Mouse (Mus musculus) ES-Bruce4 (cell line): ENCODE measurements around the gene Gabrb3. TPM values are rescaled to one million over a fixed set of nuclear protein-coding genes. Genes with fewer than 3 reads are reported as not detected.
"Not testable (repeated sequence)": the region's sequence is repeated elsewhere in the genome, so short reads cannot be mapped to it uniquely, and the experiment has no call there.

Experiments
- H3K27ac ChIP-seq: 2 replicates; pipeline ENCODE4 v1.5.1; 2012; ENCODE audit warnings: low read length, inconsistent platforms; ENCODE audit not compliant: insufficient read depth
- H3K27me3 ChIP-seq: 2 replicates; pipeline ENCODE4 v1.6.1; 2012; ENCODE audit warnings: mild to moderate bottlenecking, low read length, inconsistent platforms; ENCODE audit not compliant: control insufficient read depth, poor library complexity, insufficient read depth, severe bottlenecking
- H3K36me3 ChIP-seq: 2 replicates; pipeline ENCODE4 v1.6.1; 2012; ENCODE audit warnings: inconsistent platforms, mild to moderate bottlenecking, low read length, moderate library complexity; ENCODE audit not compliant: control insufficient read depth, poor library complexity, insufficient read depth, severe bottlenecking
- H3K4me1 ChIP-seq: one replicate; pipeline ENCODE4 v1.8.1; 2011; ENCODE audit warnings: low read length; ENCODE audit not compliant: control insufficient read depth, insufficient read depth
- H3K4me3 ChIP-seq: 2 replicates; pipeline ENCODE4 v1.5.1; 2011; ENCODE audit warnings: low read depth, mild to moderate bottlenecking, low read length
- H3K9ac ChIP-seq: 2 replicates; pipeline ENCODE4 v1.6.1; 2012; ENCODE audit warnings: low read depth, mild to moderate bottlenecking, inconsistent platforms; ENCODE audit not compliant: poor library complexity, severe bottlenecking
- H3K9me3 ChIP-seq: replicated peaks from 2 replicates; pipeline ENCODE4 v1.6.1; 2012; ENCODE audit warnings: mild to moderate bottlenecking, low read length, inconsistent platforms; ENCODE audit not compliant: control insufficient read depth, poor library complexity, insufficient read depth, severe bottlenecking
- CTCF ChIP-seq: IDR thresholded peaks from one replicate; pipeline ENCODE4 v1.8.1; 2011; ENCODE audit warnings: low read depth, low read length
- EP300 ChIP-seq: IDR thresholded peaks from 2 replicates; pipeline ENCODE4 v1.6.1; 2011; ENCODE audit warnings: low read depth, low read length; ENCODE audit not compliant: insufficient read depth
- POLR2A ChIP-seq: IDR thresholded peaks from one replicate; pipeline ENCODE4 v1.8.1; 2011; ENCODE audit warnings: low read length; ENCODE audit not compliant: insufficient read depth
- polyA plus RNA-seq: library from polyadenylated mRNA; stranded (reverse); fragments of >200 nt; gene quantifications from 2 replicates; pipeline ENCODE4 v1.2.4, GENCODE M21; 2011; ENCODE audit warnings: low read depth; ENCODE audit not compliant: missing spikeins, insufficient read depth, insufficient read length

Gabrb3 gene
- polyA plus RNA-seq, 1 experiment: 8.5 TPM

DNA sequence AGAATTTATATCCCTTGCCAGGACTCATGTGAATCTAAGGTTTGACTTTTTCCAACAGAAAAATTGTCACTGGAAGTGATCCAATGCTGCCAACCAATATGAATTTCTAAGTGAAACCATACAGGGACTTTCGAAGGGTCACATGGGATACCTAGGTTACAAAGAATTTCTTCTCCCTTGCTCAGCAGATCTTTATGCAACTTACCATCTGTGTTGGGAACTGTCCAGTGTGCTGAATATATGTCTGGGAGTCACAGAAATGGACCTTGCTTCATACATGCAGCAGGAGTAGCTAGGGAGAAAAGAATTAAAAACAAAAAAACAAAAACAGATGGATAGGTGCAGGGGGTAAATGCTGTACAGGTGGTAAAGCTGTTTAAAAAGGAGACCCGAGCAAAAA is 327.3 kb downstream of the Gabrb3 start:
- H3K27ac ChIP-seq: no peak overlapping the region
- TF ChIP-seq CTCF: no peak
- TF ChIP-seq EP300: no peak
- no peak for TF ChIP-seq POLR2A
- no peaks in the 10 kb centered on the region for H3K9me3 ChIP-seq
- H3K4me3 ChIP-seq: no peak overlapping the region
- H3K4me1 ChIP-seq: no peaks in the 10 kb centered on the region
- no peaks in the 10 kb centered on the region for H3K27me3 ChIP-seq
- no peak overlapping the region for H3K9ac ChIP-seq
- H3K36me3 ChIP-seq: no peaks in the 10 kb centered on the region

DNA sequence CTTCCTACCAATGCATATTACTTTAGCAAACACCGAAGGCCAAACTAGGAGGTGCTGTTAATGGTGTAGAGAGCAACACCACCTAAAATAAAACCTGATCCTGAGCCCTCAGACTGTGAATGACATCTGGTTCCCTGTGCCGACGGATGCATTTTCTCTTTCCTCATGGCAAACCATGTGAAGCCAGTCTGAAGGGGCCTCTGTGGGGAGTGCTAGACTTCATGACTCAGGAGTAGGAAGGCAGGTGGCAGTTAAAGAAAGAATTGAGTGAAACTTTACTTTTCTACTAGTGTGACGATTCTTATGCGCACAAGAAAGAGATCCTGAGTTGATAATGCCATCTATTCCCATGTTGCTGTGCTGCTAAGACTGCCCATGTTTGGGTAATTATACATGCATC is 341.0 kb downstream of the Gabrb3 start:
- no peak overlapping the region for H3K9ac ChIP-seq
- no peaks in the 10 kb centered on the region for H3K27me3 ChIP-seq
- no peaks in the 10 kb centered on the region for H3K4me1 ChIP-seq
- no peak overlapping the region for H3K4me3 ChIP-seq
- no peaks in the 10 kb centered on the region for H3K9me3 ChIP-seq
- H3K36me3 ChIP-seq: no peaks in the 10 kb centered on the region
- no peak overlapping the region for H3K27ac ChIP-seq
- TF ChIP-seq EP300 (no peak), POLR2A (no peak), CTCF (no peak)

DNA sequence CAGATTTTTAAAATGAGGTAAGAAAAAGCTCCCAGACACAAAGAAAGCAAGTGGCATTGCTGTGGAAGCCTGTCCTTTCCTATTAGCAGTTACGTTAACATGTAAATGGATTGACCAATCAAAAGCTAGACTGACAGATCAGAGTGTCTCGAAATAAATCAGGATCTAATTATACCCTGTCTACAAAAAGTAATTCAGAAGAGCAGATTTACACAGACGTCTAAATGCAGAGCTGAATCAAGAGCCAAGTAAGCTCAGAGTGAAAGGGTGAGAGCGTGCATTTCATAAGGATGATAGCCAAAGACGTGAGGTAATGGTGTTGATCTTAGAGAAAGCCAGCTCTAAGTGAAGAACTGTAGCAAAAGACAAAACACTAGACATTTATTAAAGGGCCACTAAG is 359.3 kb downstream of the Gabrb3 start:
- Histone ChIP-seq H3K4me1 (no peaks in the 10 kb centered on the region), H3K27ac (no peak overlapping the region), H3K9ac (no peak overlapping the region), H3K27me3 (no peaks in the 10 kb centered on the region), H3K9me3 (no peaks in the 10 kb centered on the region), H3K4me3 (no peak overlapping the region), H3K36me3 (no peaks in the 10 kb centered on the region)
- TF ChIP-seq EP300: no peak

DNA sequence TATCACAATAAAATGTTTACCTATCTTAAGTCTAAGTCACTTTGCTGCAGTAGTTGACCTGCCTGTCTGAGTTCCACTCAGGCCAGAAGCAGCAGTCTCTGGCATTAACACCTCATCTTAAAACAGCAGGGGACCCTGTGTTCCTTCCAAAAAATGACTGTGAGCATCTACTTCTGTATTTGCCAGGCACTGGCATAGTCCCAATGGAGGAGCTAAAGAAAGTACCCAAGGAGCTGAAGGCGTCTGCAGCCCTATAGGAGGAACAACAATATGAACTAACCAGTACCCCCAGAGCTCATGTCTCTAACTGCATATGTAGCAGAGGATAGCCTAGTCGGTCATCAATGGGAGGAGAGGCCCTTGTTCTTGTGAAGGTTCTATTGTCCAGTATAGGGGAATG is 366.6 kb downstream of the Gabrb3 start:
- H3K36me3 ChIP-seq, H3K4me3 ChIP-seq, H3K4me1 ChIP-seq: not testable (repeated sequence)

DNA sequence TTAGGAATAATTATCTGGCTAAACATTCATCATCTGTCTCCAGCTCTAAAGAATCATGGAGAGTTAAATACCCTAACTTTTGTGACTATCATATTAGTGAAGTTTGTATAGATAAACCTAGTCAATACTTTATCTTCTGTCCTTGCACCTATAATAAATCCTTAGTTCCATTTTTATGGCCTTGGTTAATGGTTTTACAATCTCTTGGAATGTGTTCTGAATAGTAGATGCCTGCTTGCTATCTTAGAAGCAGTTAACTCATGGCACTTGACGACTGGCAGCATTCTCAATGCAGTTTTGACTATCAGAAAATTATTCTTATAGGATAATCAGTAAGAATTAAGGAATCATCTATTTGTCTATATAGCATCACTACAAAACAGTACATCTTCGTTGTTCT is 368.0 kb downstream of the Gabrb3 start:
- Histone ChIP-seq H3K27ac (no peak overlapping the region), H3K27me3 (no peaks in the 10 kb centered on the region), H3K9me3 (no peaks in the 10 kb centered on the region), H3K4me3 (no peak overlapping the region), H3K36me3 (no peaks in the 10 kb centered on the region), H3K9ac (no peak overlapping the region), H3K4me1 (no peaks in the 10 kb centered on the region)
- TF ChIP-seq CTCF (no peak), EP300 (no peak), POLR2A (no peak)

More for the DNA sequence above, 366.6 kb downstream of the Gabrb3 start:
- H3K27ac ChIP-seq, H3K9me3 ChIP-seq, H3K27me3 ChIP-seq, H3K9ac ChIP-seq: not testable (repeated sequence)

DNA sequence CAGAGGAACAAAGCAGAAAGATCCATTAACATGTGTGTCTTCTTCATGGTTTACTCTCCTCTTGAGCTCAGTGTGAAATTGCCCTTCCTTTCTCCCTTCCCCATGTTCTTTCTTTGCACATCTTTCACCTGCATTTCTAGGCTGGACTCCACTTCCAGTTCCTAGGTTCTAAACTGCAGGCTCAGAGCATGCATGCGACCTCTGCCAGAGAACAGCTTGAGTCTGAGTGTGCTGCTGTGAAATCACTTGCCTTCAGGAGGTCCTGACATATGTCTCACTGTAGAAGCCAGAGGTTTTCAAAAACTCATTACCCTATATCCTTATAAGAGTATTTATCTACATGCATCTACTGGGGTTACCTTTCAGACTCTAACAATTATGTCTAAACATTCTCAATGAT is 383.8 kb downstream of the Gabrb3 start:
- H3K27ac ChIP-seq: no peak overlapping the region
- H3K36me3 ChIP-seq: no peaks in the 10 kb centered on the region
- H3K4me3 ChIP-seq: no peak overlapping the region
- H3K4me1 ChIP-seq: no peaks in the 10 kb centered on the region
- TF ChIP-seq CTCF (no peak), EP300 (no peak), POLR2A (no peak)
- H3K9me3 ChIP-seq: no peaks in the 10 kb centered on the region
- no peak overlapping the region for H3K9ac ChIP-seq
- no peaks in the 10 kb centered on the region for H3K27me3 ChIP-seq
